Mouse (Mus musculus): ENCODE measurements at regions not wholly inside any gene's neighbourhood (a gene's known extent, or its start where the extent isn't known, plus 50 kb on each side); places are given as distances from the start of the nearest gene placed in this dataset.

GRCm38 (mm10) chr3:52740466-52741026 lies 276.5 kb downstream of the Cog6 start:
- Histone ChIP-seq H3K4me3 (ENCODE audit: insufficient read depth, low read depth, low read length) (no peak overlapping the region), H3K4me1 (ENCODE audit: control insufficient read depth, insufficient read depth, low read length) (no peaks in the 10 kb centered on the region; the same call in 1 of the 2 replicates), H3K27ac (ENCODE audit: insufficient read depth, low read depth, low read length) (no peak overlapping the region)
- WGBS = 88% methylated on average over 9 of the region's 9 CpGs
- no peak for TF ChIP-seq POLR2A (IDR thresholded peaks at IDR 0.05; ENCODE audit: insufficient read depth, low read depth, low read length)
- no peak for TF ChIP-seq CTCF (IDR thresholded peaks at IDR 0.05; ENCODE audit: insufficient read depth, low read depth, low read length)

- no peak overlapping the region for H3K4me3 ChIP-seq (ENCODE audit: insufficient read depth, low read depth, low read length)
- WGBS = 90% methylated on average over 4 of the region's 4 CpGs
- TF ChIP-seq POLR2A (IDR thresholded peaks at IDR 0.05; ENCODE audit: insufficient read depth, low read depth, low read length) (no peak), CTCF (IDR thresholded peaks at IDR 0.05; ENCODE audit: insufficient read depth, low read depth, low read length) (no peak)
- no peaks in the 10 kb centered on the region; the same call in 1 of the 2 replicates for H3K4me1 ChIP-seq (ENCODE audit: control insufficient read depth, insufficient read depth, low read length)
- no peak overlapping the region for H3K27ac ChIP-seq (ENCODE audit: insufficient read depth, low read depth, low read length)
Measured at GRCm38 (mm10) chr3:52739526-52739925, 277.5 kb downstream of the Cog6 start.

- 92% methylated on average over 5 of the region's 5 CpGs for WGBS
- TF ChIP-seq POLR2A (IDR thresholded peaks at IDR 0.05; ENCODE audit: insufficient read depth, low read depth, low read length) (no peak), CTCF (IDR thresholded peaks at IDR 0.05; ENCODE audit: insufficient read depth, low read depth, low read length) (no peak)
Measured at GRCm38 (mm10) chr3:52738386-52738785, 278.7 kb downstream of the Cog6 start.

GRCm38 (mm10) chr3:52735939-52736338 lies 281.1 kb downstream of the Cog6 start:
- no peak for TF ChIP-seq CTCF (IDR thresholded peaks at IDR 0.05; ENCODE audit: insufficient read depth, low read depth, low read length)
- no peak for TF ChIP-seq POLR2A (IDR thresholded peaks at IDR 0.05; ENCODE audit: insufficient read depth, low read depth, low read length)
- no peak overlapping the region for H3K27ac ChIP-seq (ENCODE audit: insufficient read depth, low read depth, low read length)
- H3K4me1 ChIP-seq (ENCODE audit: control insufficient read depth, insufficient read depth, low read length) = no peaks in the 10 kb centered on the region
- H3K4me3 ChIP-seq (ENCODE audit: insufficient read depth, low read depth, low read length) = no peak overlapping the region
- 95% methylated on average over 7 of the region's 7 CpGs for WGBS

More at GRCm38 (mm10) chr3:52738386-52738785, 278.7 kb downstream of the Cog6 start:
- H3K4me3 ChIP-seq (ENCODE audit: insufficient read depth, low read depth, low read length) = no peak overlapping the region
- no peaks in the 10 kb centered on the region for H3K4me1 ChIP-seq (ENCODE audit: control insufficient read depth, insufficient read depth, low read length)
- no peak overlapping the region for H3K27ac ChIP-seq (ENCODE audit: insufficient read depth, low read depth, low read length)

GRCm38 (mm10) chr3:52731941-52732340 lies 285.1 kb downstream of the Cog6 start:
- no peak overlapping the region for H3K27ac ChIP-seq (ENCODE audit: insufficient read depth, low read depth, low read length)
- no peak overlapping the region for H3K4me3 ChIP-seq (ENCODE audit: insufficient read depth, low read depth, low read length)
- TF ChIP-seq CTCF (IDR thresholded peaks at IDR 0.05; ENCODE audit: insufficient read depth, low read depth, low read length) = no peak
- TF ChIP-seq POLR2A (IDR thresholded peaks at IDR 0.05; ENCODE audit: insufficient read depth, low read depth, low read length) = no peak
- H3K4me1 ChIP-seq (ENCODE audit: control insufficient read depth, insufficient read depth, low read length) = no peaks in the 10 kb centered on the region; the same call in 1 of the 2 replicates

GRCm38 (mm10) chr3:52731491-52731890 lies 285.5 kb downstream of the Cog6 start:
- whole genome bisulfite sequencing = 91% methylated on average over 3 of the region's 3 CpGs

GRCm38 (mm10) chr3:52729731-52730130 lies 287.3 kb downstream of the Cog6 start:
- 94% methylated on average over 3 of the region's 3 CpGs for WGBS
- Histone ChIP-seq H3K27ac (ENCODE audit: insufficient read depth, low read depth, low read length) (no peak overlapping the region), H3K4me3 (ENCODE audit: insufficient read depth, low read depth, low read length) (no peak overlapping the region), H3K4me1 (ENCODE audit: control insufficient read depth, insufficient read depth, low read length) (no peaks in the 10 kb centered on the region; the same call in 1 of the 2 replicates)
- TF ChIP-seq CTCF (IDR thresholded peaks at IDR 0.05; ENCODE audit: insufficient read depth, low read depth, low read length) = no peak
- no peak for TF ChIP-seq POLR2A (IDR thresholded peaks at IDR 0.05; ENCODE audit: insufficient read depth, low read depth, low read length)

More at GRCm38 (mm10) chr3:52731491-52731890, 285.5 kb downstream of the Cog6 start:
- Histone ChIP-seq H3K27ac (ENCODE audit: insufficient read depth, low read depth, low read length) (no peak overlapping the region), H3K4me3 (ENCODE audit: insufficient read depth, low read depth, low read length) (no peak overlapping the region), H3K4me1 (ENCODE audit: control insufficient read depth, insufficient read depth, low read length) (no peaks in the 10 kb centered on the region; the same call in 1 of the 2 replicates)
- TF ChIP-seq POLR2A (IDR thresholded peaks at IDR 0.05; ENCODE audit: insufficient read depth, low read depth, low read length) (no peak), CTCF (IDR thresholded peaks at IDR 0.05; ENCODE audit: insufficient read depth, low read depth, low read length) (no peak)

- TF ChIP-seq POLR2A (IDR thresholded peaks at IDR 0.05; ENCODE audit: insufficient read depth, low read depth, low read length) (no peak), CTCF (IDR thresholded peaks at IDR 0.05; ENCODE audit: insufficient read depth, low read depth, low read length) (no peak)
- H3K4me1 ChIP-seq (ENCODE audit: control insufficient read depth, insufficient read depth, low read length) = no peaks in the 10 kb centered on the region; the same call in 1 of the 2 replicates
- H3K27ac ChIP-seq (ENCODE audit: insufficient read depth, low read depth, low read length) = no peak overlapping the region
- 88% methylated on average over 6 of the region's 6 CpGs for WGBS
- no peak overlapping the region for H3K4me3 ChIP-seq (ENCODE audit: insufficient read depth, low read depth, low read length)
Measured at GRCm38 (mm10) chr3:52728860-52729259, 288.2 kb downstream of the Cog6 start.

GRCm38 (mm10) chr3:52728426-52728825 lies 288.6 kb downstream of the Cog6 start:
- no peak overlapping the region for H3K27ac ChIP-seq (ENCODE audit: insufficient read depth, low read depth, low read length)
- TF ChIP-seq CTCF (IDR thresholded peaks at IDR 0.05; ENCODE audit: insufficient read depth, low read depth, low read length) = no peak
- no peak for TF ChIP-seq POLR2A (IDR thresholded peaks at IDR 0.05; ENCODE audit: insufficient read depth, low read depth, low read length)
- no peak overlapping the region for H3K4me3 ChIP-seq (ENCODE audit: insufficient read depth, low read depth, low read length)
- WGBS = 97% methylated on average over 5 of the region's 5 CpGs
- H3K4me1 ChIP-seq (ENCODE audit: control insufficient read depth, insufficient read depth, low read length) = no peaks in the 10 kb centered on the region; the same call in 1 of the 2 replicates

All from olfactory bulb, adult 2 months (tissue).